Mouse (Mus musculus): ENCODE measurements around the gene Hsdl2. TPM values are rescaled to one million over a fixed set of nuclear protein-coding genes. Genes with fewer than 3 reads are reported as not detected.
"Not testable (repeated sequence)": the region's sequence is repeated elsewhere in the genome, so short reads cannot be mapped to it uniquely, and the experiment has no call there.

Gene Hsdl2
- total RNA-seq (2017), result 22.6 to 25.7 TPM (median 23.4 TPM) in 3 replicates

GRCm38 (mm10) chr4:59581314-59582185, at the start of gene Hsdl2:
TSS of gene Hsdl2 (plus strand) at chr4:59581563.
- ATAC-seq (replicated peaks; ENCODE audit: insufficient number of reproducible peaks, low FRiP score, low TSS enrichment, poor library complexity, severe bottlenecking), result peak; percentile 90

DNA sequence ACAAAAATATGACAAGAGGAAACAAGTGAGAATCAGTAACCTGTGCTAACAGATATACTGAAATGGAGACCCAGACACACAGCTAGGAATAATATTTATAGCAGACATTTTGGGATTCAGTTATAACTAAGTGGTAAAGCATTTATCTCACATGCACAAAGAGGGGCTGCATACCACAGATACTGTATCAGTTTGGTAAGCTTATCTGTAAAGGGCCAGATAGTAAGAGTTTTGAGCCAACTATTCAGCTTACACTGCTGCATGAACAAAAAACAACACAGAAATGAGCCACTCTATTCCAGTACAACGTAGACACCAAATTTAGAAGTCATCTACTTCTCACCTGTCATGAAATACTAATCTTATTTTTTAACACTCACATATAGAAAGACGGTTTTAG, 48.1 kb upstream of the Hsdl2 start:
- ATAC-seq (replicated peaks; ENCODE audit: insufficient number of reproducible peaks, low FRiP score, low TSS enrichment, poor library complexity, severe bottlenecking), result no peak

- no peak for ATAC-seq (replicated peaks; ENCODE audit: insufficient number of reproducible peaks, low FRiP score, low TSS enrichment, poor library complexity, severe bottlenecking)
Measured at GRCm38 (mm10) chr4:59535624-59536023, 45.7 kb upstream of the Hsdl2 start.

GRCm38 (mm10) chr4:59536281-59536680, 45.1 kb upstream of the Hsdl2 start:
- ATAC-seq (replicated peaks; ENCODE audit: insufficient number of reproducible peaks, low FRiP score, low TSS enrichment, poor library complexity, severe bottlenecking), result no peak

- ATAC-seq (replicated peaks; ENCODE audit: insufficient number of reproducible peaks, low FRiP score, low TSS enrichment, poor library complexity, severe bottlenecking), result no peak
Measured at GRCm38 (mm10) chr4:59543006-59543405, 38.4 kb upstream of the Hsdl2 start.

DNA sequence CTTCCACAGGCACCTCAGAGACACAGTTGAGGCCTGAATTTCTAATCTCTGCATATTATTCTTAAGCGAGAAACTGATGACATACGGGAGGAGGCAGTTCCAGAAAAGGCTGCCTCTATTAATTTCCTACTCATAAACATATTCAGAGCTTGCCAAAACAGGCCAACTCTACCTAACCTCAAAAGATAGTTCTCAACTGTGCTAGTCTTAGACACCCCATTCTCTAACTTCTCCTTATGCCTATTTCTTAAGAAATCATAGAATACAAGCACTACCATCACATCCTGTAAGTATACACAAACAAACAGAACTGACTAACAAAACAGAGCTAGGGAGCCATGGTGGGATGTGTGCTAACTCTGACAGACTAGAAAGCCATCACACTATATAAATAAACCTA, 36.7 kb upstream of the Hsdl2 start:
- ATAC-seq (replicated peaks; ENCODE audit: insufficient number of reproducible peaks, low FRiP score, low TSS enrichment, poor library complexity, severe bottlenecking), result 0 out of 2 replicates have a peak, but pooled peaks have one; percentile 20

DNA sequence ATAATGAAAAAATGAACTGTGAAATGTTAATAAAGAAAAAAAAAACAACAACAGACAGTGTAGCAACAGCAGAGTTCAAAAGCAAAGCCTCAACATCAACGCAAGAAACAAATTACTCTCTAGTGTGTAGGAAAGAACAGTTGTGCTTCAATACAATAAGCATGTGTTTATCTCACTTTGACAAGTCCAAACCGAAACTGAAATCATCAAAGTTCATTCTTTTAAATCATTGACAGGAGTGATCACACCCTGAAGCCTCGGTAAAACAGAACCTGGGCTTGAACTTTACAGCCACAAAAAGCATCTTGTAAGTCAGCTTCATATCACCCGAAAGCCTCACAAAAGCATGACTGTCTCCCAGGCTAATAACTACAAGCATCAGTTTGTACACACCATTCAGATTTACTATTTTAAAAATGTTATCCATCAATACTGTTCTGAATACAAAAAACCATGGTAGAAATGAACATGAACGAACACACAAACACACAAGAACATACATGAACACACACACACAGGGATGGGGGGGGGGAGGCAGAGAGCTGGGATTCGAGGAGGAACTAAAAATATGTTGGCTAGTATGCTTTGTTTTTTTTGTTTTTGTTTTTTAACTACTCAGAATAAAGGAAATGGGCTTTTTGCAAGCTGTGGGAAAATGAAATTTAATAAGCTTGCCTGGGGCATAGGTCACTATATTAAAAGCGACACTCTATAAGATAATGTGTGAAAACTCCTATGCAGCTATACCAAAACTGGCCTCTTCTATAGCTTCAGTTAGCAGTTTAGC, 34.9 kb upstream of the Hsdl2 start:
- no peak for ATAC-seq (replicated peaks; ENCODE audit: insufficient number of reproducible peaks, low FRiP score, low TSS enrichment, poor library complexity, severe bottlenecking)

DNA sequence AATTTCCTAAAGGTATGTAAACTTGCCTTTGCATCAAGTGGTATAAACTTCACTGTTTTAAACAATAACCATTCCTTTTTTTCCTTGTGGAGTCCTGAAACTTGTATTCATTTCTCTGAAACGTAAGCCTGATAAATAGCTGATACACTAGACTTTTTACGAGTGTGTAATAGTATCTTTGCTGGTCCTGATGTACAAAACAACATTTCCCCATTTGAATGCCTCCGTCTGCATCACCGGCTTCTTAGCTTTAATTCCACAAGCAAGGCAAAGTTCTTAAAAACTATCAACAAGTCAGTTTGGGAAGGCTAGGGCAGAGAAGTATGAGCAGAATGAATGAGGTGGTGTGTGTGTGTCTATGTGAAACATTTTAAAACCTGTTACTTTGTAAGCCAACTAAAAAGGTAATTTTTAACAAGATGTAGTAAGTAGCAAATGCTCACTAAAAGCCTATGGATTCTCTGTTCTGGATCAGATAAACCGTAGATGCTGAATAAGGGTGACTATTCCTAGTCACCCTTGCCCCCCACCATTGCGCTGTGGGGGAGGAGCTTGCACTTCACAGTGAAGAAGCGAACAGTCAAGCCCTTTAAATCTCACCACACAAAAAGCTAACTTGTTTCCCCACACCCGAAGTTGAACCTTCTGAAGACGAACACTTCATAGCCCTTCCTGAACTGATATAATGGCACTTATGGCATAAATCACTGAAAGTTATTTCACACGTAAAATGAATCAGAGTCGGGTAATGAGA, 34.0 kb upstream of the Hsdl2 start:
- ATAC-seq (replicated peaks; ENCODE audit: insufficient number of reproducible peaks, low FRiP score, low TSS enrichment, poor library complexity, severe bottlenecking), result no peak

DNA sequence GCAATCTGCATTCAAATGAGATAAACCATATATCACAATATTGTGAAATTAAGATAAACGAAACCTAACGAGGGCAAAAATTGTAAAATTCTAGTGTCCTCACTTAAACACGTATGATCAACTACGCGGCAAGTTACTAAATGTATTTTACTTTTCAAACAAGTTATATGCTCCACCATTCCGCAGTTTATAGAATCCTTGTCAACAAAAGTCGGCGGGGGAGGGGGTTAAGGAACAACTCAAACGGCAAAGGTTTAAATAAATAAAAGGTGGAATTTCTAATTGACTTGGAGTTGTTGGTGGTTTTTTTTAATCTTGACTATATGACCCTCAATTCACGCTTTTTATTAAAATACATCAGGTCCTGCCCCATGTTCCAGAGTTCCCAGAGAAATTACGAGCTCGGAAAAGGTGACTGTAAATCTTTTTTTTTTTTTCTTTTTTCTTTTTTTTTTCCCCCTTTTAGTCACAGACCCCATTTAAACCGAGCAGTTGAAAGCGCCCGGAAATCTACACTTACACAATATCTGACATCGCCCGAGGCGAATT, 33.3 kb upstream of the Hsdl2 start:
- ATAC-seq (replicated peaks; ENCODE audit: insufficient number of reproducible peaks, low FRiP score, low TSS enrichment, poor library complexity, severe bottlenecking), result no peak

DNA sequence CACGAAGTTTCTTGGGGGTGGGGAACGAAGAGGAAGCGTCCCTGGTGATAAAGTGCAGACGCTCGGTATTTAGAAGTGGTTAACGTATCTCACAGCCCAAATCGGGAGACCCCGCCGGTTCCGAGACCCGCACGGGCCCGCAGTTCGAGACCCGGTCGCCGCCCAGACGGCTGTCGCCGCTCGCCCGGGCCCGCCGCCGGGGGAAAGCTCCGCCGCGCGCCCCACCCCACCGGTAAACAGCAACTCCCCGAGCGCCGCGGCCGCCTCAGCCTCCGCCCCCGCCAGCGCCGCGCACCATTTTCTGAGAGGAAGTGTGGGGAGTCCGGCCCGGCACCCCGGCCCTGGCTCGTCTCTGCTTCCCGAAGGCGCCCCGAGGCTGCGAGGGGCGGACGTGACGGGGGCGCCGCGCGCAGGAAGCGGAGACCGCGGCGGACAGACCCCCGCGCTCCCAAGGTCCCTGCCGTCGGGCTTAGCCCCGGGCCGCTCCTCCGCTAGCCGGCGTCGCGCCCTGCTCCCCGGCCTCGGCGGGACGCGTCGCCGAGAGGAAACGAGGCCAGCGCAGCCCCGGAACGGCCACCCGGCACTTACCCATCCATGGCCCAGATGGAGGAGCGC, 32.7 kb upstream of the Hsdl2 start:
- ATAC-seq (replicated peaks; ENCODE audit: insufficient number of reproducible peaks, low FRiP score, low TSS enrichment, poor library complexity, severe bottlenecking), result no peak; the same call in 1 of the 2 replicates

- ATAC-seq (replicated peaks; ENCODE audit: insufficient number of reproducible peaks, low FRiP score, low TSS enrichment, poor library complexity, severe bottlenecking), result peak; percentile 55
Measured at GRCm38 (mm10) chr4:59549175-59549976, 32.0 kb upstream of the Hsdl2 start, which contains the start of gene Ptbp3. TSS of gene Ptbp3 (minus strand) at chr4:59549364.

GRCm38 (mm10) chr4:59549977-59550560, 31.3 kb upstream of the Hsdl2 start:
- ATAC-seq (replicated peaks; ENCODE audit: insufficient number of reproducible peaks, low FRiP score, low TSS enrichment, poor library complexity, severe bottlenecking), result no peak

DNA sequence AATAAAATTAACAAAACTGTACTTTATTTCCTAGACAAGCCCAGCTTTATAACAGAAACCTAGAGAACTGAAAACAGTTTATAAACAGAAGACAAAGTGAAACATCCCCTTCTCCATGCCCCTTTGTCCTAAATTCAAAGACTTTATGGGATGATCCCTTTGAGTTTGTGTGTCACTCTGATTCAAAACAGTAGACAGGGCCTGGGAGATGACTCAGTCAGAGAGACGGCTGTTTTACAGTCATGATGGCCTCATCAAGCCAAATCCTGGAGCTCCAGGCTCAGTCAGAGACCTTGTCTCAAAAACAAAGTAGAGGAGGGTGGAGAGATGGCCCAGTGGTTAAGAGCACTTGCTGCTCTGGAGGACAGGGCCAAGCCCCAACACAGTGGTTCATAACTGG, 29.5 kb upstream of the Hsdl2 start:
- ATAC-seq (replicated peaks; ENCODE audit: insufficient number of reproducible peaks, low FRiP score, low TSS enrichment, poor library complexity, severe bottlenecking), result no peak

- ATAC-seq (replicated peaks; ENCODE audit: insufficient number of reproducible peaks, low FRiP score, low TSS enrichment, poor library complexity, severe bottlenecking), result no peak
Measured at GRCm38 (mm10) chr4:59552835-59553234, 28.5 kb upstream of the Hsdl2 start.

- no peak for ATAC-seq (replicated peaks; ENCODE audit: insufficient number of reproducible peaks, low FRiP score, low TSS enrichment, poor library complexity, severe bottlenecking)
Measured at GRCm38 (mm10) chr4:59553576-59553975, 27.8 kb upstream of the Hsdl2 start.

DNA sequence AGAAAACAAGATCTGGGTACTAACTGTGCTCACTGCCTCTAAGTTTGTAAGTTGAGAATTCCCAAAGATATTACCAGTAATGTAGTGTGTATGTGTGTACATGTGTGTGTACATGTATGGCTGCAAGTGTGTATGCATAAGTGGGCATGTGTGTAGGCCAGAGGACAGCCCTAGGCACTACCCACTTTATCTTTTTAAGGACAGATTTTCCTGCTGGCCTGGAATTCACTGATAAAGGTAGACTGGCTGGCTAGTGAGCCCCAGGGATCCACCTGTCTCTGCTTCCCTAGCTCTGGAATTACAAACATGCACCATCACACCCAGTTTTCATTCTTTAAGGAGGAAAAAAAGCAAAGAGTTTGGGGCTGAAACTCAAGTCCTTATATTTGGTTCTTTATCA, 26.2 kb upstream of the Hsdl2 start:
- no peak for ATAC-seq (replicated peaks; ENCODE audit: insufficient number of reproducible peaks, low FRiP score, low TSS enrichment, poor library complexity, severe bottlenecking)

DNA sequence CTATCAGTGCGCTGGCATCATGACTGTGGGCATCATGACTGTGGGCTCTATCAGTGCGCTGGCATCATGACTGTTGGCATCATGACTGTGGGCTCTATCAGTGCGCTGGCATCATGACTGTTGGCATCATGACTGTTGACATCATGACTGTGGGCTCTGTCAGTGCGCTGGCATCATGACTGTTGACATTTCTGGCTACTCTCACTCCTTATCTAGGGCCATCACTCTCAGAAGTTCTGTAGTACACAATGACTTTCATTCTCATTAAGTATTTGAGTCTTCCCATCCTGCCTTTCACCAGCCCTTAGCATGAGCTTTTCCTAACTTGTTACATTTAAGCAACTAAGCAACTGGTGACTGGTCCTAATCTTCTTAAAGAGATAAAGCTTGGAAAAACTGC, 24.0 kb upstream of the Hsdl2 start:
- not testable (repeated sequence) for ATAC-seq (replicated peaks; ENCODE audit: insufficient number of reproducible peaks, low FRiP score, low TSS enrichment, poor library complexity, severe bottlenecking)

Data from monocyte, adult 5-6 weeks (primary cell).